Mouse (Mus musculus) erythroid progenitor cell, adult 5-6 weeks (primary cell): ENCODE measurements around the gene Gm28043. TPM values are rescaled to one million over a fixed set of nuclear protein-coding genes. Genes with fewer than 3 reads are reported as not detected.

Source experiments
- ATAC-seq: replicated peaks from 2 replicates; pipeline ENCODE4 v1.8.0; 2016; ENCODE audit warnings: moderate number of reproducible peaks, mild to moderate bottlenecking, moderate TSS enrichment, inconsistent platforms; ENCODE audit not compliant: poor library complexity, low FRiP score, severe bottlenecking
- total RNA-seq, 2 experiments: library from RNA; stranded (forward) in 1 of 2; stranded (reverse) in 1 of 2; fragments of 150-400 nt in 1 of 2; fragments of 186-747, 209-891 nt in 1 of 2; gene quantifications; 2 replicates each; pipeline versions ENCODE4 v1.2.3 to v1.2.4; 2015 to 2017; ENCODE audit warnings: low replicate concordance in 2 of 2

Gm28043 gene
- total RNA-seq, 2 experiments from 2014 or later: 10.5 to 29.7 TPM

GRCm38 (mm10) chr17:29671021-29671420 lies 56.3 kb downstream of the Gm28043 start:
- ATAC-seq: no peak

DNA sequence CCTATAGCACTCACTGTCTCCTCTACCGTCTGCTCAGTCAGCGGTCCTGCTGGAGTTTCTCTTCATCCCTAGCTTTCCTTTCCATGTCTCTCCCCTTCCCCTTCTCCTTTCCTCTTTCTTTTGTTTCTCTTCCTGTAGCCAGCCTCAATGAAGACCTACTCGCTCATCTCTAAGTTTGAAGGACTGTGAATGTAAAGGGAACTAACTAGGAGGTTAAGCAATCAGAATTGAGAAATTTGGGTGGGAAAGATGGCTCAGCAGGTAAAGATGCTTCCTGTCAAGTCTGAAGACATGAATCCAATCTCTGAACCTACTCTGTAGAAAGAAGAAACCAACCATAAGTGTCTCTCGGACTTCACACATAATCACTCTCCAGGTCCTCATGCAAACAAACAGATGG lies 58.6 kb downstream of the Gm28043 start:
- no peak for ATAC-seq

GRCm38 (mm10) chr17:29678526-29678925 lies 63.9 kb downstream of the Gm28043 start:
- no peak for ATAC-seq

GRCm38 (mm10) chr17:29679038-29679767 lies 64.5 kb downstream of the Gm28043 start:
- no peak for ATAC-seq

- no peak for ATAC-seq
These were observed 65.5 kb downstream of the Gm28043 start for GRCm38 (mm10) chr17:29680174-29680573.

DNA sequence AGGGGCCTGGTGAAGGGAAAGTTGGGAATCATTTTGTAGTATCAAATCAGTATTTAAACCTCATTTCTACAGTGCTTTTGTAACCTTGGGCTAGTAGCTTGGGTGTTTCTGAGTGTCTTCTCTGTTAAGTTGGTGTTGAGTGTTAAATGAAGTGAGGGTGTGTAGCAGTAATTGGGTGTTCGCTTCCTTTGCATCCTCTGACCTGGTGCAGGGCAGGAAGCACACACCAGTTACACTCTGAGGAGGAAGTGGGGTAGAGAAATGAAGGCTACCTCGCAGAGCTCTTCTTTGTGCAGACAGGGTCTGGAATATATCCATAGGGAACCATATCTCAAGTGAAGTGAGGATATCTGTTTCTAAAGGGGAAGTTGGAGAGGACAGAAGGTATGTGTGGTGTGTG lies 66.2 kb downstream of the Gm28043 start:
- ATAC-seq: no peak

- ATAC-seq: no peak
These were observed 67.0 kb downstream of the Gm28043 start for GRCm38 (mm10) chr17:29681669-29682068.

GRCm38 (mm10) chr17:29682261-29682660 lies 67.6 kb downstream of the Gm28043 start:
- no peak for ATAC-seq

- no peak for ATAC-seq
These were observed 68.5 kb downstream of the Gm28043 start for GRCm38 (mm10) chr17:29683127-29683526.

DNA sequence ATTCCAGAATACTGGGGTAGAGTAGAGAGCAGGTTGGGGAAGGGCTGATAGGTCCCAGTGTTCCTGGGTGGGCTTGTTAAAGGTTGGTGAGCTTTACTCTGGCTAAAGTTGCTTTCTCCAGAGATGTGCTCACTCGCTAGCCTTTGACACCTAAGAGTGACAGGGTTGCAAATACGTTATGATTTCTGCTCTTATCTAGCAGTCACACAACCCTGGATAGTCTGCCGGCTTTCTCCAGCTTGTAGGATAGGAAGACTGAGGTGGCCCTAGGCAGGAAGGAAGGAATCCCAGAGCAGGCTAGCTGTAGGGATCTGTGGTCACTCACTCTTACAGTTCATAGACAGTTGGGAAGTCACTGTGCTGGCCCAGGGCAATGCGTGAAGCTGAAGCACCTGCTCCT lies 69.6 kb downstream of the Gm28043 start:
- ATAC-seq: no peak

DNA sequence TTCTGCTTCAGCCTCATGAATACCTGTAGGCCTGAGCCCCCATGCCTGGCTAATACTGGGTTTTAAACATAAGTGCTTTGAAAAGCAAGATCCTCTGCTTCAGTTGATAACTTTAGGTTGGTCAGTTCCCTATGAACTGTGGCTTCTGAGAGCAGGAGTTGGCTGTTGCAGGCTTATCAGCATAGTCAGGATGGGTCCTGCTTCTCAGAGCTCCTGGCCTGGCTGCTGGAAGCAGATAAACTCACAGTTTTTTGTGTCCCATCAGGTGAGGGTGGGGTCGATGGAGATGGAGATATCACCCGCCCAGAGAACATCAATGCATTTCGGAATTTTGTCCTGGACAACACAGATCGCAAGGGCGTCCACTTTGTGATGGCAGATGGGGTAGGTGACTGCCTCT lies 72.1 kb downstream of the Gm28043 start:
- peak; percentile 87 for ATAC-seq

DNA sequence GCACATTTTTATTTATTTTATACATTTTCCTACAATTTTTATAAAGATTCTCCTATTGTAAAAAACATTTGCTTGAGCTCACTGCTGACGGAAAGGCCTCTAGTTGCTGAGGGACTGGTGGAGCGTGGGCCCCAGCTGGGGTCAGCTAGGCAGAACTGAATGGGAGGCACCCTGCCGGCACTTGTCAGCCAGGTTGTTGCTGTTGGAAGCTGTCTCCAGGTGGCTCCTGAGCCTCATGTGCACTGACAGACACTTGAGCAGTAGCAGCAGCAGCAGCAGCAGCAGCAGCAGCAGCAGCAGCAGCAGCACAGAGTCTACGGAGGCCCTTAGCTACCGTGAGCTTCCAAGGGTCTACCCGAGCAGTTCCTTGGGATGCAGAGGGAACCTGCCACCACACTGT lies 72.7 kb downstream of the Gm28043 start:
- no peak for ATAC-seq

DNA sequence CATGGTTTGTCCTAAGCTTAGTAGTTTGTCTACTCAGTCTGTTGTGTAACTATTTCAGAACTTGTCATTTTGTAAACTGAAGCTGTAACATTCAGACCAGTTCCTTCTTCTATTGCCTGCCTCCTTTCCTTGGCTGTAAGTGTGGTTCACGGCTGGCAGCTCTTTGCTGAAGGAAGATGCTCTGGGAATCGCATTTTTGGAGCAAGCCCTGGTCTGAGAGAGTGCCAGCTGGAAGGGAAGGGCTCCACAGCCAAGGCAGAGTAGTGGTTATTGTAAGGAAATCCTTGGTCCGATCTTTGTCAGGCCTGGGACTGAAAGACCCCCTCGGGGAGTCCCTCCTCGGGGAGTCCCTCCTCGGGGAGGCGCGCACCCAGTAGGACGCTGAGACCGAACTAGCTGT lies 73.9 kb downstream of the Gm28043 start:
- ATAC-seq: no peak

DNA sequence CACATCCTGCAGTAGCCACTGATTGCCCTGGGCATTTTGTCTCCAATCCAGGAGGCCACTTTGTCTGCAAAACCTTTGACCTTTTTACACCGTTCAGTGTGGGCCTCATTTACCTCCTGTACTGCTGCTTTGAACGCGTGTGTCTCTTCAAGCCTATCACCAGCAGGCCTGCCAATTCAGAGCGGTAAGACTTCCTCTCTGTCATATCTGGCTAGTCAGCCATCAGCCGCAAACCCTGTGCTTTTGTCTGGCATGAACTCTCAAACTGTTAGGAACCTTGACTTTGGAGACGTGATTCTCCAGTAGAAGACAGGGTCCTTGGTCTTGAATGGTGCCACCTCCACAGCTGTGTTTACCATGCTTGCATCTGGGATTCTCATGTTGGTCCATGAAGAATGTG lies 75.6 kb downstream of the Gm28043 start:
- no peak for ATAC-seq

- ATAC-seq: no peak
These were observed 78.2 kb downstream of the Gm28043 start for GRCm38 (mm10) chr17:29692827-29693226.

DNA sequence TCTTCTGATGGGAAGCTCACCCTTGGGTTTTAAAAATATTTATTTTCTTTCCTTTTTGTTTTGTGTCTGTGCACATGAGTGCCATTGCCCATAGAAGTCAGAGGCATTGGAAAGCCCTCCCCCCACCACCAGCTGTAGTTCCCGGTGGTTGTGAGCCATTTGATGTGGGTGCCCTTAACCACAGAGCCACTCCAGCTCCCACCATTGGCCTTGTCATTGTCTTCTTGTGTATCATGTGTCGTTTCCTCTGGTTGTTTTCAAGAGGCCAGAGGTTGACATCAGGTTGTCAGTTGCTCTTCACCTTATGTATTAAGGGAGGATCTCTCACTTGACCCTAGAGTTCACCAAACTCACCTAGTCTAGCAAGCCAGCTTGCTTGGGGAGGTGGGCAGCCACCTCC lies 78.9 kb downstream of the Gm28043 start:
- no peak for ATAC-seq

GRCm38 (mm10) chr17:29694516-29694915 lies 79.8 kb downstream of the Gm28043 start:
- ATAC-seq: no peak

DNA sequence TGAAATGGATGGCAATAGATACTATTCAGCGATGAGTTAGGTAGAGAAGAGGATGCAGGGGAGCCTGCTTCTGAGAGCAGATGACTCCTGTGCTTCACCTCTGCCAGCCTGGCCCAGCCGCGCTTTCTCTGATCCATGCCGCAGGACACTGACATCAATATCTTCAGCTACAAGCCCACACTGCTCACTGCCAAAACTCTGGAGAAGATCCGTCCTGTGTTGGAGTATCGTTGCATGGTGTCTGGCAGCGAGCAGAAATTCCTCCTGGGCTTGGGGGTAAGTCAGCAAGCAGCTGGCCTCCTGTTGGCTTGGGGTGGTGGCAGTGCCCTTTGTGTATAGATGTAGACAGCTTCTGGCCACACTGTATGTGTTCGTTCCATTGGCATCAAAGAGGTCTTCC lies 82.3 kb downstream of the Gm28043 start:
- ATAC-seq: no peak

- ATAC-seq: no peak
These were observed 83.7 kb downstream of the Gm28043 start for GRCm38 (mm10) chr17:29698421-29698820.

- no peak for ATAC-seq
These were observed 85.9 kb downstream of the Gm28043 start for GRCm38 (mm10) chr17:29700573-29700972.

DNA sequence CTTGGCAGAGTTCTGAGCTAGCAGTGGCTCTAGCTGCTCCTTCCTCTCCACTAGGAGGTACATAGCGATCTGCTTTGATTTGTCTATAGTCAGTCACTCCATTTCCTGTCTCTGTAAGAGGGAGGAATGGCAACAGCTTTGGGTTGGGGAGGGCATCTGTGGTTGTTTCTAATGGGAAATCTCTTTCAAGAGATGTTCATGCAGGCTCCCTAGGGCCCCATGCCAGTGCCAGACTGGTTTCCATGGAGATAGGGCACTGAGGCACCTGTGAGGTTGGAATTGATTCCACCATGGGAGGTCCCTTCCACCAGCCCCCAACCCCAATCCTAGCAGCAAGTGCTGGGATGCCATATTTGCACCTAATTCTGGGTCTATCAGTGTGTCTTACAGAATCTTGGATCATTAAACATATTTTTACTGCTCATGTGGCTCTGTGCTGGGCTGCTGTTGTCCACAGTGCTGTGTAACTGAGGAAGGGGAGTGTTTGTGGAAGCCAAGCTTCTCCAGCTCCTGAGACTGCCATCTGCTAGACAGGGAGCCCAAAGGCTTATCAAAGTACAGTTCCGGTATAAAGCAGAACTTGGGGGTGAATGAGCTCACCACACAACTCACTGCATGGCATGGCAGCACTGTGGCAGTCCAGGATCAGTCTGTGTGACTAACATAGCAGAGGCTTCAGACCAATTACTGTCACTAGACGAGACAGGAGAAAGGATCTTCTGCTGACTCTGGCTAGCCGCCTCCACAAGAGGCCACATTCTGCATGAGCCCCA lies 88.4 kb downstream of the Gm28043 start:
- no peak for ATAC-seq
